Mouse (Mus musculus): ENCODE measurements around the gene Brd3os. TPM values are rescaled to one million over a fixed set of nuclear protein-coding genes. Genes with fewer than 3 reads are reported as not detected.

The Brd3os gene
- total RNA-seq, 2 experiments from 2014 or later, result 24.5 to 25.4 TPM

DNA sequence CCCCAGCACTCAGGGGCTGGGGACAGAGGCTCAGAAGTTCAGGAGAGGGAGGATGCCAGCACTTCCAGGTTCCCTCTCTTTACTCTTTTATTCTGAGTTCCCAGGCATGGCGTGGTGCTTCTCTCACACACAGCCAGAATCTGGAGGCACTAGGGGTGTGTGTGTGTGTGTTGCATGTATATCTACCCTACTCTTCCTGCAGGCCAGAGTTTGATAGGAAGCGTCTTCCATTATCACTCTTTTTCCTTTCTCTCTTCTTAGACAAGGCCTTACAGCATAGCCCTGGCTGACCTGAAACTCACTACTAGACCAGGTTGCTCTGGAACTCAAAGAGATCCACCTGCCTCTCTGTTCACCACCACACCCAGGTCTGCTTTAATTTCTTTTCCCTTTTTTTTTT, 48.8 kb downstream of the Brd3os start:
- DNase-seq (ENCODE audit: extremely low spot score in 1 of 2, low spot score in 1 of 2), result no peak

Small RNA genes lying within 50 kb of the gene (microRNA-seq; reads per million reads assigned to microRNA genes)
- gene Gm24049, result 0 to 0.18 reads per million in 2 experiments
- gene Mir7578, result 0 reads per million in 2 experiments

Other genes with a start within 250 kb of the Brd3os start
- gene Sardh, start 194.0 kb upstream of the Brd3os start, total RNA-seq (2021), result 10 to 100 TPM in 1 of 2 experiments, 1 to 10 TPM in 1; 9.8 to 11.0 TPM
- gene Vav2, start 15.3 kb upstream of the Brd3os start, total RNA-seq (2021), result 10 to 100 TPM; 12.5 to 12.8 TPM
- gene Brd3, start 65.3 kb downstream of the Brd3os start, total RNA-seq (2021), result 10 to 100 TPM; 51.0 to 53.7 TPM
- gene Wdr5, start 72.8 kb downstream of the Brd3os start, total RNA-seq (2021), result 10 to 100 TPM; 27.6 to 32.6 TPM
- gene Rxra, start 234.1 kb downstream of the Brd3os start, total RNA-seq (2021), result 10 to 100 TPM; 22.2 to 29.1 TPM